Mouse (Mus musculus): ENCODE measurements at regions not wholly inside any gene's neighbourhood (a gene's known extent, or its start where the extent isn't known, plus 50 kb on each side); places are given as distances from the start of the nearest gene placed in this dataset.
A peak's percentile ranks its signal among the peaks of the same experiment; 100 is the strongest.
"Not testable (repeated sequence)": the region's sequence is repeated elsewhere in the genome, so short reads cannot be mapped to it uniquely, and the experiment has no call there.

- no peak for DNase-seq (ENCODE audit: low read depth, low spot score)
Observed at GRCm38 (mm10) chr3:11323101-11323500, 987.6 kb upstream of the Gm38303 start.

GRCm38 (mm10) chr3:11293001-11293400 lies 957.5 kb upstream of the Gm38303 start:
- peak; percentile 23 for DNase-seq (ENCODE audit: low read depth, low spot score)

- no peak for DNase-seq (ENCODE audit: low read depth, low spot score)
Observed at GRCm38 (mm10) chr3:11261052-11261451, 925.6 kb upstream of the Gm38303 start.

- no peak for DNase-seq (ENCODE audit: low read depth, low spot score)
Observed at GRCm38 (mm10) chr3:11213996-11214395, 878.5 kb upstream of the Gm38303 start.

- not testable (repeated sequence) for DNase-seq (ENCODE audit: low read depth, low spot score)
Observed at GRCm38 (mm10) chr3:11212921-11213648, 877.6 kb upstream of the Gm38303 start.

- not testable (repeated sequence) for DNase-seq (ENCODE audit: low read depth, low spot score)
Observed at GRCm38 (mm10) chr3:11212290-11212912, 876.9 kb upstream of the Gm38303 start.

- DNase-seq (ENCODE audit: low read depth, low spot score): not testable (repeated sequence)
Observed at GRCm38 (mm10) chr3:11210920-11211811, 875.7 kb upstream of the Gm38303 start.

GRCm38 (mm10) chr3:11174002-11174401 lies 838.5 kb upstream of the Gm38303 start:
- no peak for DNase-seq (ENCODE audit: low read depth, low spot score)

GRCm38 (mm10) chr3:11155350-11155749 lies 819.9 kb upstream of the Gm38303 start:
- DNase-seq (ENCODE audit: low read depth, low spot score): peak; percentile 27
